Mouse (Mus musculus) hindbrain, embryonic 14.5 days (tissue): ENCODE measurements around the gene Slc25a16. TPM values are rescaled to one million over a fixed set of nuclear protein-coding genes. Genes with fewer than 3 reads are reported as not detected.

Experiments used
- ATAC-seq: fragments of 200-750 bp; cut with Nextera tagmentation; 2 replicates; pipeline ENCODE4 v1.8.0; 2017; ENCODE audit warnings: moderate number of reproducible peaks, mild to moderate bottlenecking, moderate TSS enrichment, moderate library complexity; ENCODE audit not compliant: low FRiP score
- DNase-seq: peaks from one replicate; pipeline ENCODE4 v3.0.0-alpha.2; 2015; ENCODE audit warnings: low spot score
- H3K27ac ChIP-seq: fragments of 300-500 bp; sonication (generic); 2 replicates; pipeline ENCODE4 v1.5.1; 2014; ENCODE audit warnings: mild to moderate bottlenecking, moderate library complexity
- H3K27me3 ChIP-seq: fragments of 300-500 bp; sonication (generic); 2 replicates; pipeline ENCODE4 v1.6.1; 2014; ENCODE audit warnings: mild to moderate bottlenecking, low read length, mixed read lengths; ENCODE audit not compliant: control insufficient read depth, insufficient read depth
- H3K36me3 ChIP-seq: fragments of 300-500 bp; sonication (generic); replicated peaks from 2 replicates; pipeline ENCODE4 v1.6.1; 2014; ENCODE audit not compliant: control insufficient read depth, insufficient read depth
- H3K4me1 ChIP-seq: fragments of 300-500 bp; sonication (generic); replicated peaks from 2 replicates; pipeline ENCODE4 v1.6.1; 2014; ENCODE audit warnings: antibody characterized with exemption, low read length, mixed read lengths; ENCODE audit not compliant: control insufficient read depth, insufficient read depth
- H3K4me2 ChIP-seq: fragments of 300-500 bp; sonication (generic); replicated peaks from 2 replicates; pipeline ENCODE4 v1.6.1; 2014; ENCODE audit warnings: mild to moderate bottlenecking, moderate library complexity
- H3K4me3 ChIP-seq: fragments of 300-500 bp; sonication (generic); replicated peaks from 2 replicates; pipeline ENCODE4 v1.5.1; 2014; ENCODE audit warnings: mild to moderate bottlenecking, low read length
- H3K9ac ChIP-seq: fragments of 300-500 bp; sonication (generic); 2 replicates; pipeline ENCODE4 v1.6.1; 2014
- H3K9me3 ChIP-seq: fragments of 300-500 bp; sonication (generic); 2 replicates; pipeline ENCODE4 v1.6.1; 2016; ENCODE audit warnings: low read length; ENCODE audit not compliant: control insufficient read depth
- WGBS: fragments of 180-500 bp; shearing (Covaris S2); extraction: QIAGEN DNeasy Blood & Tissue Kit; methylation state at CpG from one replicate; pipeline ENCODE4 v1.1.7; 2014; 5-methylcytosine and 5-hydroxymethylcytosine counted together
- polyA plus RNA-seq: library from polyadenylated mRNA; unstranded; fragments of >200 nt; fragmentation: Nextera tagmentation; extraction: Ambion mirVana; gene quantifications from 2 replicates; pipeline ENCODE4 v1.2.1, GENCODE M21; 2014

The Slc25a16 gene
- polyA plus RNA-seq, 1 experiment from 2014 or later, result 17.0 TPM

DNA sequence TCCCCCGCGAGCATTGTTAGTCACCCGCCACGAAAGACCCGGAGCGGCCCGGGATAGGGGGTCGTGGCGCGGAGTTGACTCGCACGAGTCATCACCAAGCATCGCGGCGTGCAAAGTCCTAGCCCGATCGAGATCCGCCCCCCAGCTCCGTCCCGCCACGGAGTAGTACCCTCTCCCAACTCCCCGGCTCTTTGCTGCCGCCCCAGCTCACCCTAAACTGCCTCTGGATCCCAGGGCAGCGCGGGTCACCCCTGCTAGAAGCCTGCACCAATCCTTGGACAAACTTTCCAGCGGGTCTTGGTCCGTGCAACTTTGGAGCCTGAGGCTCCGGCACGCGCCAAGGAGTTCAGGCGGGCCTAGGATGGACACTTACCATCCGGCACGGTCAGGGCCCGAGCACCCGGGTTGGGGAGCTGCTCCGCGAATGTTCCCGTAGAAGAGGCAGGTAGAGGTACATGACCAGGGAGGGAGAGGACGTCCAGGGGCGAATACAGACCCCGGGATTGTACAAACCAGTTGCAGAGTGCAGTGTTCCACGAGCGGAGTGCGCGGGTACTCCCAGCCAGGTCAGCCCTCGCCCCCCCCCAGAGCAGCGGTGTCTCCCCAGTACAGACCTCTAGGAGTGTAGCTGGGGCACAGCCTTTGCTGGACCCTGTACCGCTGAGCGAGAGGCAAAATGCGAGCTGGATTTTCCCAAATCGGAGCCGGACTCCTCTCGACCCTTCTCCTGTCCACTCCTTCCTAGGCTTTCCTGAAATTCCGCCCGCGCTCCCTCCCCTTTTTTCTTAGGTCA, 33.4 kb upstream of the Slc25a16 start:
- peak overlapping the region; percentile 92 for H3K4me2 ChIP-seq
- H3K9ac ChIP-seq, result peak overlapping the region; percentile 44
- peak; percentile 71; the same call in 1 of the 2 replicates for ATAC-seq
- H3K4me3 ChIP-seq, result peak overlapping the region; percentile 54
- no peaks in the 10 kb centered on the region for H3K36me3 ChIP-seq
- peaks cover 13% of the 10 kb centered on the region for H3K4me1 ChIP-seq
- peak; percentile 62 for DNase-seq
- H3K9me3 ChIP-seq, result no peaks in the 10 kb centered on the region
- under 1% methylated on average over 56 of the region's 56 CpGs for WGBS
- H3K27ac ChIP-seq, result no peak overlapping the region
- peaks cover 26% of the 10 kb centered on the region for H3K27me3 ChIP-seq

DNA sequence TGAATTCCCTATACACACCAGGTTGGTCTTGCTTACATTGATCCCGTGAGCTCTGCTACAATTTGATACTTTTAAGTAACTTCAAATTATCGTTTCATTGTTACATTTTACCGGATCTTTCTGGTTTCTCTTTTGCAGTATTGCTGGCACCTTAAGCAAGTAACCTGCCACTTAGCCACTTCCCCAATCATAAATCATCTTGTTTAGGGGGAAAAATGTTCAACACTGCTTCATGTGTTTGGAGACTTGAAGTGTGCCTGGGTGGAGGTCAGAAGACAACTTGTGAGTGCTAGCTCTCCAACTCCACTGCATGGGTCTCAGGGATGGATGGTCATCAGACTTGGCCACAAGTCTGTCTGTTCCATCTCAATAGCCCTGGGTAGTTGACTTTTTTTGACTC, 29.4 kb upstream of the Slc25a16 start:
- H3K27me3 ChIP-seq, result peaks cover 12% of the 10 kb centered on the region
- 88% methylated on average over 3 of the region's 3 CpGs for WGBS
- H3K9me3 ChIP-seq, result no peaks in the 10 kb centered on the region
- H3K4me3 ChIP-seq, result no peak overlapping the region
- no peak for ATAC-seq
- no peak overlapping the region for H3K4me2 ChIP-seq
- no peaks in the 10 kb centered on the region for H3K36me3 ChIP-seq
- H3K4me1 ChIP-seq, result peaks cover 13% of the 10 kb centered on the region
- no peak overlapping the region for H3K27ac ChIP-seq
- no peak overlapping the region for H3K9ac ChIP-seq
- DNase-seq, result no peak

DNA sequence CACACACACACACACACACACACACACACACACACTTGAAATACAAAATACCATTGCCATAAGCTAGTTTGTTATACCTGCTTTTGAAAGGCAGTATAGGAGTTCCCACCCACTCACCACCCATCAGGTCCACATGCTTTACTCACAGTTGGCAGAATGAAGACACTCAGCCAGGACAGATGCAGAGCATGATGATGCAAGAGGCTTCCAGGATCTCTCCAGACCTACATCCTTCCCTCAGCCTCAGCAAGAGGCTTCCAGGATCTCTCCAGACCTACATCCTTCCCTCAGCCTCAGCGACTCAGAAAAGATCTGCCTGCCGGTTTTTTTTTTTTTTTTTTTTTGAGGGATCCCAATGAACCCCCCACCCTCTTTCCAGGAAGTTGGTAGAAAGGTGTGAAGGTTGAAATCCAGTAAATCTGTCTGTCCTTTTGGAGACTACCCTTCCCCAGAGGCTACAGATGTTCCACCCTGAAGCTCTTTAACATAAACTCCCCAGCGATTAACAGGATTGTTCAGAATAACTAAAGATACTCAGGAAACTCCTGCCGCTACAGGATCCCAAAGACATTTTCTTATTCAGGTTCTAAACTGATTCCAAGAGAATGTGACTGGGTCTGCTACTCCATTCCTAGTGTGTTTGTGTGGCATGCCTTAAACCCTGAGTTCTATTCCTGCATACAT, 27.7 kb upstream of the Slc25a16 start:
- no peaks in the 10 kb centered on the region for H3K9me3 ChIP-seq
- no peak overlapping the region for H3K4me2 ChIP-seq
- DNase-seq (no peak), ATAC-seq (no peak)
- no peaks in the 10 kb centered on the region for H3K36me3 ChIP-seq
- no peak overlapping the region for H3K9ac ChIP-seq
- H3K27ac ChIP-seq, result no peak overlapping the region
- no peak overlapping the region for H3K4me3 ChIP-seq
- 22% methylated on average over 4 of the region's 4 CpGs for WGBS
- no peaks in the 10 kb centered on the region for H3K4me1 ChIP-seq
- H3K27me3 ChIP-seq, result no peaks in the 10 kb centered on the region

DNA sequence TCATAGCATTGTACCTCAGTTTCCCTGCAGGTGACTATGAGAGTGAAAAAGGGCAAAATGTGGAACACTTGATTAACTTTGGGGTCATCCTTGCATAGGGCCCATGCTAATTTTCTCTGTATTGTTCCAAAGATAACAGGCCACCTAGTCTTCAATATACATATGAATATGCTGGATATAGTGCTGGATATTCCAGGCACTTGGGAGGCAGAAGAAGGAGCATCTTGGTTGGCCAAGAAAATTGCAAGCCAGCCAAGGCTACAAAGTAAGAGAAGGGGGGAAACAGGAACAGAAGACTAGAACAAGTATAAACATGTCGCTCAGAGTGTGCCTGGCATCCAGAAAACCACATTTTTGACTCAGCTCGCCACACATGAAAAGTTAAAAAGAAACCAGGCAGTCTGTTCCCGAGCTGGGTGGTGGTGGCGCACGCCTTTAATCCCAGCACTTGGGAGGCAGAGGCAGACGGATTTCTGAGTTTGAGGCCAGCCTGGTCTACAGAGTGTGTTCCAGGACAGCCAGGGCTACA, 27.0 kb upstream of the Slc25a16 start:
- no peaks in the 10 kb centered on the region for H3K9me3 ChIP-seq
- ATAC-seq, result no peak

DNA sequence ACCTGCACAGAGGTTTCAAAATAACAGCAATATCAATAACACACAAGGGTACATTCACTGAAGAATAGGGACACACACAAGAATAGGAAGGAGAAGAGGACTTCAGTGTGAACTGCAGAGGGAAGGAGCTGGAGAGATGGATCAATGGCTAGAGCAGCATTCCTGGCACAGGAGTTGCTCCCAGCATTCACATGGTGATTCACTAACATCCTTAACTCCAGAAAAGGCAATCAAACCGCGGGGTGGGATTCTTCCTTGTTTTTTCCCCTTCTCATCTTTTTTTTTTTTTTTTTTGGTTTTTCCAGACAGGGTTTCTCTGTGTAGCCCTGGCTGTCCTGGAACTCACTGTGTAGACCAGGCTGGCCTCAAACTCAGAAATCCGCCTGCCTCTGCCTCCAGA, 26.0 kb upstream of the Slc25a16 start:
- ATAC-seq (no peak), DNase-seq (no peak)
- H3K4me1 ChIP-seq, result no peaks in the 10 kb centered on the region
- H3K4me2 ChIP-seq, result no peak overlapping the region
- no peaks in the 10 kb centered on the region for H3K27me3 ChIP-seq
- no peaks in the 10 kb centered on the region for H3K9me3 ChIP-seq
- no peaks in the 10 kb centered on the region for H3K36me3 ChIP-seq
- H3K4me3 ChIP-seq, result no peak overlapping the region
- no peak overlapping the region for H3K9ac ChIP-seq
- H3K27ac ChIP-seq, result no peak overlapping the region
- 67% methylated on average over 3 of the region's 3 CpGs for WGBS

More for the DNA sequence above, 27.0 kb upstream of the Slc25a16 start:
- H3K9ac ChIP-seq, result no peak overlapping the region
- H3K4me1 ChIP-seq, result no peaks in the 10 kb centered on the region
- H3K36me3 ChIP-seq, result no peaks in the 10 kb centered on the region
- H3K27me3 ChIP-seq, result no peaks in the 10 kb centered on the region
- no peak overlapping the region for H3K4me2 ChIP-seq
- H3K27ac ChIP-seq, result no peak overlapping the region
- 80% methylated on average over 6 of the region's 6 CpGs for WGBS
- no peak for DNase-seq
- H3K4me3 ChIP-seq, result no peak overlapping the region

DNA sequence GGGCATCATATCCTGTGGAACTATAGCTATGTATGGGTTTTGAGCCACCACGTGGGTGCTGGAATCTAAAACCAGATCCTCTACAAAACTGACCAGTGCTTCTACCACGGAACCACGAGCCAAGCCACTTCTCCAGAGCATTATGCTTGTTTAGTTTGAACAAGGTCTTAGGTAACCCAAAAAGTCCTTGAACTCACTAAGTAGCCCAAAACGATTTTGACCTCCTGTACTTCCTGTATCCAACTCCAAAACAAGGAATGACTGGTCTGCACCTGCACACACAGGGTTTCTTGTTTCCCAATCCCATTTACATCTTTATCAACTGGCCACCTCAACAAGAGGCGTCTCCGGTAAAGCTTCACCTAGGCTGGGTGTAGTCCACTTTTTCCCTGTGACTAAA, 25.0 kb upstream of the Slc25a16 start:
- ATAC-seq, result no peak
- WGBS, result 88% methylated on average over 6 of the region's 6 CpGs
- Histone ChIP-seq H3K27me3 (no peaks in the 10 kb centered on the region), H3K4me3 (no peak overlapping the region), H3K4me2 (no peak overlapping the region), H3K9me3 (no peaks in the 10 kb centered on the region), H3K27ac (no peak overlapping the region), H3K9ac (no peak overlapping the region), H3K4me1 (no peaks in the 10 kb centered on the region), H3K36me3 (no peaks in the 10 kb centered on the region)
- no peak for DNase-seq

DNA sequence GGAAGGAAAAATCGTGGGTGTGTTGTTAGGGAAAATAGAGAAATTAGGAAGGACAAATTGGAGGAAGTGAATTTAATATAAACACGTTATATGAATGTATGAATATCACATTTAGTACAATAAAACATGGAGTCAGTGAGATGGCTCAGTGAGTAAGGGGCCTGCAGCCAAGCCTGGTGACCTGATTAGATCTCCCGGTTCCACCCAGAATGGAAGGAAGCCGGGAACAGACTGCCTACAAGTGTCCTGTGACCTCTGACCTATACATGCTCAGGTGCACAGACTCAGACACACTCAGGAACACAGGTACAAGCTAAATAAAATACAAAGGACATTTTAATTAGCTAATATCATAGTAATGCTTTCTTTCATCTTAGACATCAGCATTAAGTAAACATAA, 24.4 kb upstream of the Slc25a16 start:
- H3K4me2 ChIP-seq, result no peak overlapping the region
- no peaks in the 10 kb centered on the region for H3K9me3 ChIP-seq
- H3K27ac ChIP-seq, result no peak overlapping the region
- WGBS, result 81% methylated on average over 4 of the region's 4 CpGs
- DNase-seq, result no peak
- H3K9ac ChIP-seq, result no peak overlapping the region
- H3K4me3 ChIP-seq, result no peak overlapping the region
- ATAC-seq, result no peak
- H3K27me3 ChIP-seq, result no peaks in the 10 kb centered on the region
- no peaks in the 10 kb centered on the region for H3K36me3 ChIP-seq
- H3K4me1 ChIP-seq, result no peaks in the 10 kb centered on the region

DNA sequence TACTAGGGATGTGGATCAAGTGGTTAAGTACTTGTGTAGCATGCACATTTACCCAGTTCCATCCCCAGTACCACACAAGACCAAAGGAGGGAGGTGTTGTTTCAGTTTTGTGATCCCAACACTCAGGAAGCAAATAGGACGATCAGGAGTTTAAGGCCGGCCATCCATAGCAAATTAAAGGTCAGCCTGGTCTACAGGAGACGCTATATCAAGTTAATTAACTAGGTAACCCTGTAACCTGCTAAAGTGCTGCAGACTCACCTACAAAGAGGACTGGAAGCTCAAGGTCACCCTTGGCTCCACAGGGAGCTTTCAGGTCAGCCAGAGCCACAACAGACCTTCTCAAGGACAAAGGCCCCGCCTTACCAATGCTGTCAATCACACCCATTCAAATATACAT, 23.7 kb upstream of the Slc25a16 start:
- Histone ChIP-seq H3K4me3 (no peak overlapping the region), H3K36me3 (no peaks in the 10 kb centered on the region), H3K4me1 (no peaks in the 10 kb centered on the region), H3K4me2 (no peak overlapping the region), H3K9me3 (no peaks in the 10 kb centered on the region), H3K9ac (no peak overlapping the region), H3K27ac (no peak overlapping the region), H3K27me3 (no peaks in the 10 kb centered on the region)
- ATAC-seq (no peak), DNase-seq (no peak)
- WGBS, result 73% methylated on average over 4 of the region's 4 CpGs

DNA sequence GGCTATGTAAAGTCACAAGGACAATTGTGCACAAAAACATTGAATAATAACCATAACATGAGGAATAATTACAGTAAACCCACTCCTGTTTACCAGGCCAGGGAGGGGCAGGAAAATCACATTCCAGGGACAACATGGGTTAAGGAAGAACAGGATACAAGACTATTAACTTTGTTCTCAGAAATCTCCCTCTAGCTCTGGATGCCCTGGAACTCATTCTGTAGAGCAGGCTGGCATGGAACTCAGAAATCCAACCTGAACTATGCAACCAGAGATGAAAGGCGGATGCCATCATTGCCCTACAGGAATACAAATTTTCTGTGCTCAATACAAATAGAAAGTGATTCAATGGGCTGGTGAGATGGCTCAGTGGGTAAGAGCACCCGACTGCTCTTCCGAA, 23.0 kb upstream of the Slc25a16 start:
- WGBS, result 93% methylated on average over 3 of the region's 3 CpGs
- Histone ChIP-seq H3K9me3 (no peaks in the 10 kb centered on the region), H3K9ac (no peak overlapping the region), H3K4me2 (no peak overlapping the region), H3K27ac (no peak overlapping the region), H3K4me3 (no peak overlapping the region), H3K27me3 (no peaks in the 10 kb centered on the region), H3K4me1 (no peaks in the 10 kb centered on the region), H3K36me3 (no peaks in the 10 kb centered on the region)
- DNase-seq (no peak), ATAC-seq (no peak)
